Mouse (Mus musculus): ENCODE measurements at regions not wholly inside any gene's neighbourhood (a gene's known extent, or its start where the extent isn't known, plus 50 kb on each side); places are given as distances from the start of the nearest gene placed in this dataset.

GRCm38 (mm10) chr17:83077737-83078600, 137.1 kb upstream of the Pkdcc start:
- Histone ChIP-seq H3K27ac (ENCODE audit: low read depth, low read length) (no peak overlapping the region), H3K9ac (no peak overlapping the region), H3K4me1 (ENCODE audit: insufficient read depth) (peaks cover 5% of the 10 kb centered on the region; the same call in 1 of the 2 replicates), H3K36me3 (ENCODE audit: insufficient read depth) (no peaks in the 10 kb centered on the region), H3K4me3 (ENCODE audit: low read depth, low read length) (no peak overlapping the region), H3K9me3 (ENCODE audit: low read length) (no peaks in the 10 kb centered on the region), H3K4me2 (ENCODE audit: low read depth) (no peak overlapping the region), H3K27me3 (ENCODE audit: insufficient read depth, low read length) (no peaks in the 10 kb centered on the region)
- WGBS = 46% methylated on average over 17 of the region's 17 CpGs
- no peak for TF ChIP-seq CTCF (IDR thresholded peaks at IDR 0.05; ENCODE audit: low read depth)
- no peak for DNase-seq
- ATAC-seq = no peak

GRCm38 (mm10) chr17:83078601-83079360, 136.3 kb upstream of the Pkdcc start:
- no peak for DNase-seq
- Histone ChIP-seq H3K27ac (ENCODE audit: low read depth, low read length) (no peak overlapping the region), H3K4me3 (ENCODE audit: low read depth, low read length) (no peak overlapping the region), H3K9me3 (ENCODE audit: low read length) (no peaks in the 10 kb centered on the region), H3K4me1 (ENCODE audit: insufficient read depth) (peaks cover 5% of the 10 kb centered on the region; the same call in 1 of the 2 replicates), H3K9ac (no peak overlapping the region), H3K4me2 (ENCODE audit: low read depth) (no peak overlapping the region), H3K27me3 (ENCODE audit: insufficient read depth, low read length) (no peaks in the 10 kb centered on the region), H3K36me3 (ENCODE audit: insufficient read depth) (no peaks in the 10 kb centered on the region)
- WGBS = 42% methylated on average over 19 of the region's 19 CpGs
- TF ChIP-seq CTCF (IDR thresholded peaks at IDR 0.05; ENCODE audit: low read depth) = no peak
- ATAC-seq = no peak

GRCm38 (mm10) chr17:83079361-83079685, 135.8 kb upstream of the Pkdcc start:
- Histone ChIP-seq H3K27me3 (ENCODE audit: insufficient read depth, low read length) (no peaks in the 10 kb centered on the region), H3K36me3 (ENCODE audit: insufficient read depth) (no peaks in the 10 kb centered on the region), H3K9me3 (ENCODE audit: low read length) (no peaks in the 10 kb centered on the region), H3K27ac (ENCODE audit: low read depth, low read length) (no peak overlapping the region), H3K4me3 (ENCODE audit: low read depth, low read length) (no peak overlapping the region), H3K4me2 (ENCODE audit: low read depth) (no peak overlapping the region), H3K9ac (no peak overlapping the region), H3K4me1 (ENCODE audit: insufficient read depth) (peaks cover 5% of the 10 kb centered on the region; the same call in 1 of the 2 replicates)
- WGBS = 60% methylated on average over 7 of the region's 7 CpGs
- no peak for DNase-seq
- no peak for ATAC-seq
- TF ChIP-seq CTCF (IDR thresholded peaks at IDR 0.05; ENCODE audit: low read depth) = no peak

- ATAC-seq (no peak), DNase-seq (no peak)
- no peaks in the 10 kb centered on the region for H3K9me3 ChIP-seq (ENCODE audit: low read length)
- no peak for TF ChIP-seq CTCF (IDR thresholded peaks at IDR 0.05; ENCODE audit: low read depth)
- no peaks in the 10 kb centered on the region for H3K36me3 ChIP-seq (ENCODE audit: insufficient read depth)
- H3K27ac ChIP-seq (ENCODE audit: low read depth, low read length) = no peak overlapping the region
- H3K4me2 ChIP-seq (ENCODE audit: low read depth) = no peak overlapping the region
- H3K4me1 ChIP-seq (ENCODE audit: insufficient read depth) = peaks cover 14% of the 10 kb centered on the region; the same call in 1 of the 2 replicates
- WGBS = 60% methylated on average over 8 of the region's 8 CpGs
- no peak overlapping the region for H3K9ac ChIP-seq
- H3K4me3 ChIP-seq (ENCODE audit: low read depth, low read length) = no peak overlapping the region
- H3K27me3 ChIP-seq (ENCODE audit: insufficient read depth, low read length) = no peaks in the 10 kb centered on the region
Observed at GRCm38 (mm10) chr17:83081729-83082128, 133.4 kb upstream of the Pkdcc start.

GRCm38 (mm10) chr17:83083521-83083920, 131.6 kb upstream of the Pkdcc start:
- TF ChIP-seq CTCF (IDR thresholded peaks at IDR 0.05; ENCODE audit: low read depth) = no peak
- H3K36me3 ChIP-seq (ENCODE audit: insufficient read depth) = no peaks in the 10 kb centered on the region
- H3K4me2 ChIP-seq (ENCODE audit: low read depth) = no peak overlapping the region
- H3K9me3 ChIP-seq (ENCODE audit: low read length) = no peaks in the 10 kb centered on the region
- H3K4me1 ChIP-seq (ENCODE audit: insufficient read depth) = peaks cover 11% of the 10 kb centered on the region; the same call in 1 of the 2 replicates
- no peak overlapping the region for H3K9ac ChIP-seq
- no peak overlapping the region for H3K4me3 ChIP-seq (ENCODE audit: low read depth, low read length)
- DNase-seq (no peak), ATAC-seq (no peak)
- WGBS = 45% methylated on average over 3 of the region's 3 CpGs
- no peaks in the 10 kb centered on the region for H3K27me3 ChIP-seq (ENCODE audit: insufficient read depth, low read length)
- H3K27ac ChIP-seq (ENCODE audit: low read depth, low read length) = no peak overlapping the region

- Histone ChIP-seq H3K27me3 (ENCODE audit: insufficient read depth, low read length) (no peaks in the 10 kb centered on the region), H3K9ac (no peak overlapping the region), H3K27ac (ENCODE audit: low read depth, low read length) (no peak overlapping the region), H3K4me3 (ENCODE audit: low read depth, low read length) (no peak overlapping the region), H3K4me1 (ENCODE audit: insufficient read depth) (peaks cover 9% of the 10 kb centered on the region; the same call in 1 of the 2 replicates), H3K36me3 (ENCODE audit: insufficient read depth) (no peaks in the 10 kb centered on the region), H3K9me3 (ENCODE audit: low read length) (no peaks in the 10 kb centered on the region), H3K4me2 (ENCODE audit: low read depth) (no peak overlapping the region)
- DNase-seq = peak; percentile 40
- TF ChIP-seq CTCF (IDR thresholded peaks at IDR 0.05; ENCODE audit: low read depth) = no peak
- peak; percentile 81; the same call in 1 of the 2 replicates for ATAC-seq
- WGBS = 49% methylated on average over 10 of the region's 10 CpGs
Observed at GRCm38 (mm10) chr17:83085792-83086475, 129.2 kb upstream of the Pkdcc start.

All from forebrain, postnatal 0 days (tissue).